Mouse (Mus musculus) embryo, embryonic 10.5 days (tissue): ENCODE data around the gene Dhrs13.
"Not testable (repeated sequence)": the region's sequence is repeated elsewhere in the genome, so short reads cannot be mapped to it uniquely, and the experiment has no call there.

Experiments used
- DNase-seq: peaks from one replicate; pipeline ENCODE4 v3.0.0-alpha.2; 2015; ENCODE audit warnings: low spot score

Gene Dhrs13

GRCm38 (mm10) chr11:78042290-78042870 lies 10.3 kb downstream of the Dhrs13 start:
- DNase-seq, result not testable (repeated sequence)

DNA sequence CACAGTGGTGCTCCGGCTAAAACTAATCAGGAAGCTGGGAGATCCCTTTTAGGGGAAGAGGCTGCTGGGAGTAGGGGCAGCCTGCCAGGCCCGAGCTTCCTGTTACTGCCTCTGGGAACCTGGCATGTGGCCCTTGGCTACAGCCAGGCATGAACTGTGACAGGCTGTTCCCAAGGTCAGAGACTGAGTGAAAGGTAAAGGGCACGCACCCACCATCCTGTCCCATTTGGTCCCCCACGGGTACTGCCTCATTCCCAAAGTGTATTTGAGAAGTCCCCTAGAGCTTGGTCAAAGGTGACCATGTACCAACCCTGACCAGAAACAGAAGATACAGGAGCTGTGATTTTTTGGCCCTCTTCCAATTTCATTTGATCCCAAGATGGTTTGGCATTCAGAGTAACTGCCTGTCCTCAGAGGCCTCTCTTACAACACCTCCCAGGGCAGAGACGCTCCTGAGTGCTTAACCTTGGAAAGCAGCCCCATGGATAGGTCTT lies 12.7 kb downstream of the Dhrs13 start:
- DNase-seq, result no peak

GRCm38 (mm10) chr11:78048637-78049036 lies 16.6 kb downstream of the Dhrs13 start:
- not testable (repeated sequence) for DNase-seq

- no peak for DNase-seq
Observed at GRCm38 (mm10) chr11:78053078-78053477, 21.0 kb downstream of the Dhrs13 start.

DNA sequence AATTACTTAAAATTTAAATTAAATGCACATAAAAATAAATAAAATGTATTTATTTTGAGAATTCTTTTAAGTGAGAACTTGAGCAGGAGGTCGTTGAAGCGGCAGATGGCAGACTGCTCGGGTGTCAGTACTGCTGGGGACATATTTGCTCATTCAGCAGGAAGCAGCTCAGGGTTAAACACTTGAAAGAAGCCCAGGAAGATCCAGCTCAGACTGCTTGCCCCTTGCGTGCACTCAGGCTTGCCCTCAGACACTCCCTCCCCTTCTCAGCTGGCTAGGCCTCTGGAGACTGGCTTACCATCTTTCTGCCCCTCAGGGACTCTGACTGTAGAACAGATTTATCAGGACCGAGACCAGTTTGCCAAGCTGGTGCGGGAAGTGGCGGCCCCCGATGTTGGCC lies 24.9 kb downstream of the Dhrs13 start:
- DNase-seq, result no peak

DNA sequence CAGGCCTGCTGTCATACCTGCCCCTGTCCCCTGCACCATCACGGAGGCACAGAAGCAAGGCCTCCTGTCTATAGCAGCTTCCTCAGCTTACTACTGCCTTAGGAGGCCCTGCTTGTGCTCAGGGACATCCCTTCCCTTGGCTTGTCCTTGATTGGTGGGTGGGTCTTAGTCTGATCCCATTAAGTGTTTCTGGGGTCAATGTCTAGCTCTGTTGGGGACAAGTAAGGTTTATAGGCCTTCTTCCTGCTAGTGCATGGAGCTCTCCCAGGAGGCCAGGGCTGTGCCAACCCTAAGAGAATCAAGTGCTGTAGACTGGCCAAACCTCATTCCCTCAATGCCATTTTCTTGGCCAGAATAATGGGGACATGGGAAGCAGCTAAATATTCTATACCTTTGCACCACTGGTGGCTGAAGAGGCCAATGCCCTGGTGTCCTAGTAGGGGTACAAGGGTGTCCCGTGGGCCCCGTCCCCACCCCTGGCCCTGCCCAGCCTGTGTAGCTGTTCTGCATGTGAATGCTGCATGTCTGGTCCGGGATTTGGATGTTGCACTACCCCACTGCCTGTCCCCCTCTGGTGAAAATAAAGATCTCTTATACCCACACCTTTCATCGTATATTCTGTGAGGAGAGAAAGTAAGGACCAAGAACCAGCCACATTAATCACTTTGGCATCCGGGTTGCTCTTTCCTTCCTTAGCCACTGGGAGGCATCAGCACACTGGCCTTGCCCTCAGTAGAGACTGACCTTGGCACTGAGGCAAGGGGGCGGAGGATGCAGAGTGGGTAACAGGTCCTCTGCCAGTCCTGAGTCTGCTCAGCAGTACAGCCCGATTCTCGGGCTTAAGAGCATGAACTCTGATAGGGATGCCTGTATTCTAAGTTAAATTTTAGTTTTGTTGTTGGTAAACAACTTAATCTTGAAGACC lies 28.0 kb downstream of the Dhrs13 start:
- DNase-seq, result peak; percentile 73

GRCm38 (mm10) chr11:78062563-78062962 lies 30.5 kb downstream of the Dhrs13 start:
- no peak for DNase-seq

DNA sequence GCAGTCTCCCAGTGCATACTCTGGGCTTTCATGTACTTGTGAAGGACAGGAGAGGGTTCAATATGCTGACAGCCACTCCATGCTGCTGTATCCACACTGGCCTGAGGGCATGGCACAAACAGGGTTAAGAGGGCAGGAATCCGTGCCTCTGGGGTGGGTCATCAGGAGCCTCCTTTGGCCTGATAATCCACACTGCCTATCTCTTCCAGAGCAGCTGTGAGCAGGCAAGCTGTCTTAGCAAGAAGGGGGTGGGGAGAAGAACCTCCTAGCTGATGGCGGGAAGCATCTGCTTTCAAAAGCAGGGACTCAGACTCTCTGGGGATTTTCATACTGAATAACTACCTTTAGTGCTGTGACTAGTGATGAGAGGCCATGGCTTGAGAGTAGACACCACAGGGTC lies 33.8 kb downstream of the Dhrs13 start:
- no peak for DNase-seq

GRCm38 (mm10) chr11:78066641-78067040 lies 34.6 kb downstream of the Dhrs13 start:
- DNase-seq, result no peak

DNA sequence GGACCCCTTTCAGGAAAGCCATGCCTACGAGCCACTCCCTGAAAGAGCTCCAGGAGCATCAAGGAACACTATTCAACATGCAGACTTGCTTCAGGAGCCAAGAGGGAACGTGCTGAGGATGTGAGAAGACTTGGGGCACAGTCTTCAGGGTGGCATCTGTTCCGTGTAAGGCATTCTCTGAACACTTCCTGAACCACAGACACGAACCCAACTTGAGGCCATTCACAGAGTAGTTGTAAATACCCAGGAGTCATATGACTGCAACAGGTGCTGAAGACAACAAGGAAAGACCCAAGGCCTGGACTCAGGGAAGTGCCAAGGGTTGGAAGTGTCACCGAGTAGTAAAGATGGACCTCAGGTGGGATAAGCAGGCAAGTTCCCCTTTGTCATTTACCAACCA lies 35.5 kb downstream of the Dhrs13 start:
- DNase-seq, result no peak

- DNase-seq, result no peak
Observed at GRCm38 (mm10) chr11:78069130-78069529, 37.0 kb downstream of the Dhrs13 start.

- no peak for DNase-seq
Observed at GRCm38 (mm10) chr11:78069646-78070045, 37.6 kb downstream of the Dhrs13 start.

GRCm38 (mm10) chr11:78071938-78072337 lies 39.9 kb downstream of the Dhrs13 start:
- no peak for DNase-seq

- DNase-seq, result no peak
Observed at GRCm38 (mm10) chr11:78072425-78073130, 40.5 kb downstream of the Dhrs13 start.

DNA sequence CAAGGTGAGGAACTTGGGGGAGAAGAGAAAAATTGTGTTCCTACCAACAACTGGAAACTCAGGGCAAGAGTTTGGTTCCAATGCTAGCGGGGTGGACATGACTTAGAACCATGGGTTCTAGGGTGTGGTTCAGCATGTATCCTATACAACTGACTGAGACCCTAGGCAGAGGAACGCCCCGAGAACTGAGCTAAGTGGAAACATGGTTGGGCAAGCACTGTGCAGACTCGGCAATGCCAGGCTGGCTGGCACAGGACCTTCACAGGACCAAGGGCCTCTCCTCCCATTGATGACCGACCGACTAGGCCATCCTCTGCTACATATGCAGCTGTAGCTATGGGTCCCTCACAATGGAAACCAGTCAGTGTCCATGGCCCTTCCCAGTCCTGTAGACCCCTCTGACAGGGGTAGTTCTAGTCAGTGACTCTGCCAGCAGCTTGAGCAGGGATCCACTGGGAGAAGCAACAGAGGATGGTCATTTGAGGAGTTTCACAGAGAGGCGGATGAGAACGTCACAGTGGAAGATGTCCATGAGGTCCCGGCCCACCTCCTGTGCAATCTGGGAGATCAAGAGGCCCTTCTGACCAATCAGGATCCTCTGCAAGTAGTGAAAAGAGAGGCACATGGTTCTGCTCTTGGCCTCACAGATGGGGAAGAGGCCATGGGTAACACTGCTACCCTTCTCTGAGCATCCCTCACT lies 41.6 kb downstream of the Dhrs13 start:
- DNase-seq, result no peak

- no peak for DNase-seq
Observed at GRCm38 (mm10) chr11:78074277-78074652, 42.2 kb downstream of the Dhrs13 start.

GRCm38 (mm10) chr11:78074666-78075065 lies 42.6 kb downstream of the Dhrs13 start:
- no peak for DNase-seq

GRCm38 (mm10) chr11:78079961-78080921 lies 48.2 kb downstream of the Dhrs13 start, which contains the start of gene Eral1:
Eral1 (minus strand) TSS chr11:78080383.
- peak; percentile 94 for DNase-seq

DNA sequence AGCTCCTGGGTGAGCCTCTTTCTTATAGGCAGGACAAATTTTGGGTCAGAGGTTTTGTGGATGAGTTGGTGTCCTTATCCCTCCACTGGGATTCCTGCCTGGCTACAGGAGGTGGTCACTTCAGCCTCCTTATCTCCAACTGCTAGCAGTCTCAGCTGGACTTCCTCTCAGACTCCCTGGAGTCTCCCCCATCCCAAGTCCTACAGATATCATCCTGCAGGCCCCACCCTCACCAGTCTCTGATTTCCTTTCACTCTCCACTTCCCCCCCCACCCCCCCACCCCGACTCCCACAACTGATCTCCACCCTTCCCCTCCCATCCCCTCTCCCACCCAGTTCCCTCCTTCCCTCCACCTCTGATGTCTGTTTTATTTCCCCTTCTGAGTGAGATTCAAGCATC lies 51.5 kb downstream of the Dhrs13 start:
- DNase-seq, result no peak

DNA sequence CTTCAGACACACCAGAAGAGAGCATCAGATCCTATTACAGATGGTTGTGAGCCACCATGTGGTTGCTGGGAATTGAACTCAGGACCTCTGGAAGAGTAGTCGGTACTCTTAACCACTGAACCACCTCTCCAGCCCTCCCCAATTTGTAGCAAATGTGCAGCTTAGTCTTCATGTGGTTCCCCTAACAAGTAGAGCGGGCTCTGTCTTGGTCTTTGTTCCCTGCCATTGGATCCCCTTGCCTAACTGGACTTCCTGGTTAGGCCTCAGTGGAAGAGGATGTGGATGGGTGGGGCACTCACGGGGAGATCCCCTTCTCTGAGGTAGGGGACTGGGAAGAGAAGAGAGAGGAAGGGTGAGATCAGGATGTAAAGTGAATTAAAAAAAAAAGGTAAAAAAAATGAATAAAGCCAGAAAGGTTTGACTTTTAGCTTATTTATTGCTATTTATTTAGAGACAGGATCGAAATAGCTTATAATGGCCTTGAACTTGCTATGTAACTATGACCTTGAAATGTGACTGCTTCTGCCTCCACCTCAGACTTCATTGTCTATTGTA lies 54.9 kb downstream of the Dhrs13 start:
- DNase-seq, result no peak
